Mouse (Mus musculus): Measurements from ENCODE around the gene Rint1. TPM values are rescaled to one million over a fixed set of nuclear protein-coding genes. Genes with fewer than 3 reads are reported as not detected.

The Rint1 gene
- polyA plus RNA-seq, 1 experiment from 2014 or later: 40.5 TPM

Other genes starting within 250 kb of the Rint1 start
- gene Srpk2, start 103.1 kb upstream of the Rint1 start, polyA plus RNA-seq (2015; fragmentation: Nextera tagmentation; extraction: Ambion mirVana): 54.0 and 56.2 TPM in 2 replicates
- 29.2 and 30.2 TPM in 2 replicates for gene Pus7, start 4.0 kb upstream of the Rint1 start, polyA plus RNA-seq (2015; fragmentation: Nextera tagmentation; extraction: Ambion mirVana)
- 109 TPM in 2 replicates for gene Tomm7, start 56.5 kb downstream of the Rint1 start, polyA plus RNA-seq (2015; fragmentation: Nextera tagmentation; extraction: Ambion mirVana)
- gene Fam126a, start 243.0 kb downstream of the Rint1 start, polyA plus RNA-seq (2015; fragmentation: Nextera tagmentation; extraction: Ambion mirVana): 25.4 and 28.6 TPM in 2 replicates